Mouse (Mus musculus) liver, postnatal 0 days (tissue): ENCODE data around the gene Pcnx. TPM values are rescaled to one million over a fixed set of nuclear protein-coding genes. Genes with fewer than 3 reads are reported as not detected.

Source experiments
- polyA plus RNA-seq: library from polyadenylated mRNA; unstranded; fragments of >200 nt; fragmentation: Nextera tagmentation; extraction: Ambion mirVana; gene quantifications from 2 replicates; pipeline ENCODE4 v1.2.1, GENCODE M21; 2015

The Pcnx gene
- polyA plus RNA-seq, 1 experiment from 2014 or later: 2.4 TPM

Other genes with a start within 250 kb of the Pcnx start
- 0.11 TPM in 1 of 2 replicates, not detected in the other for gene Ttc9, start 228.8 kb upstream of the Pcnx start, polyA plus RNA-seq
- 0.19 and 0.27 TPM in 2 replicates for gene Map3k9, start 78.8 kb upstream of the Pcnx start, polyA plus RNA-seq